In the genomic region with DNA sequence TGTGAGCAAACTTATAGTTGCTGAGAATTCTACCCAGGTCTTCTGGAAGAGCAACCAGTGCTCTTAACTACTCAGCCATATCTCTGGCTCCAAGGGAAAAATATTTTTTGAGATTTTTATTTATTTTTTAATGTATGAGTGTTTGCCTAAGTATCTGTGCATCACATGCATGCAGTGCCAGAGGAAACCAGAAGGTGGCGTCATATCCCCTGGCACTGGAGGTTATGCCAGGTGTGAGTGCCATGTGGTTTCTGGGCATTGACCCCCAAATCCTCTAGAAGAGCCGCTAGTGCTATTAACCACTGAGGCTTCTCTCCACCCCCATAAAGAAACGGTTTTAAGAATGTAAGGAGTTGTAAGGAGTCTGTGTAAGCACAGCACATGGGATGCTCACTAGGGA, we compare ENCODE assay signal across 15 mouse cellular contexts. TPM values are rescaled to one million over a fixed set of nuclear protein-coding genes. Genes with fewer than 3 reads are reported as not detected.
A peak's percentile ranks its signal among the peaks of the same experiment; 100 is the strongest.
DNase-seq lines count a peak whose midpoint lies in the region; ATAC-seq and TF ChIP-seq lines count a peak whose summit lies in the region.
"Had no signal": no experiment of that assay in that cellular context is flagged by ENCODE, and none has a peak within 500 bp of the region (broad histone marks: within the 10 kb centered on the region; RNA-seq: fewer than 3 reads in every experiment).

No protein-coding gene starts in this region.

- H3K9me3 ChIP-seq in intestine, postnatal 0 days (ENCODE audit: control insufficient read depth), result no peaks in the 10 kb centered on the region
- H3K9me3 ChIP-seq in intestine, embryonic 15.5 days, result no peaks in the 10 kb centered on the region
- H3K9me3 ChIP-seq in limb, embryonic 10.5 days (replicated peaks), result no peaks in the 10 kb centered on the region
- H3K9me3 ChIP-seq: embryonic facial prominence, embryonic 15.5 days; hindbrain, embryonic 15.5 days; neural tube, embryonic 12.5 days had no signal

- peaks cover 4% of the 10 kb centered on the region; the same call in 1 of the 2 replicates for H3K36me3 ChIP-seq in intestine, postnatal 0 days (ENCODE audit: control insufficient read depth, insufficient read depth)
- no peaks in the 10 kb centered on the region for H3K36me3 ChIP-seq in intestine, embryonic 15.5 days
- H3K36me3 ChIP-seq in limb, embryonic 10.5 days, result no peaks in the 10 kb centered on the region
- H3K36me3 ChIP-seq: hindbrain, embryonic 15.5 days; neural tube, embryonic 12.5 days had no signal

- TF ChIP-seq CTCF in intestine, postnatal 0 days (IDR thresholded peaks at IDR 0.05; ENCODE audit: low read depth), result peak; percentile 58
- peak; percentile 39; the same call in 1 of the 2 replicates for TF ChIP-seq CTCF in brain, embryonic 14.5 days (IDR thresholded peaks at IDR 0.05; ENCODE audit: borderline replicate concordance, extremely low read depth, insufficient read depth, insufficient read length)

- no peaks in the 10 kb centered on the region; the same call in 1 of the 2 replicates for H3K4me1 ChIP-seq in intestine, postnatal 0 days (replicated peaks; ENCODE audit: control insufficient read depth, insufficient read depth, low read length)
- peaks cover 3% of the 10 kb centered on the region; the same call in 1 of the 2 replicates for H3K4me1 ChIP-seq in intestine, embryonic 15.5 days (replicated peaks)
- peaks cover 46% of the 10 kb centered on the region for H3K4me1 ChIP-seq in limb, embryonic 10.5 days

- H3K27me3 ChIP-seq in intestine, postnatal 0 days (replicated peaks; ENCODE audit: control insufficient read depth, insufficient read depth, low read length), result no peaks in the 10 kb centered on the region
- H3K27me3 ChIP-seq in intestine, embryonic 15.5 days (replicated peaks), result no peaks in the 10 kb centered on the region
- H3K27me3 ChIP-seq in limb, embryonic 10.5 days (ENCODE audit: low read depth, poor library complexity, severe bottlenecking), result no peaks in the 10 kb centered on the region
- H3K27me3 ChIP-seq: embryonic facial prominence, embryonic 15.5 days; hindbrain, embryonic 15.5 days; neural tube, embryonic 12.5 days had no signal

- ATAC-seq in intestine, postnatal 0 days, result no peak
- no peak for ATAC-seq in intestine, embryonic 15.5 days

- H3K4me3 ChIP-seq in intestine, postnatal 0 days (ENCODE audit: low read depth, low read length), result no peak overlapping the region
- no peak overlapping the region for H3K4me3 ChIP-seq in intestine, embryonic 15.5 days (replicated peaks)
- H3K4me3 ChIP-seq in limb, embryonic 10.5 days, result no peak overlapping the region
- H3K4me3 ChIP-seq: embryonic facial prominence, embryonic 15.5 days; hindbrain, embryonic 15.5 days; neural tube, embryonic 12.5 days had no signal

- TF ChIP-seq POLR2A in brain, embryonic 14.5 days (IDR thresholded peaks at IDR 0.05; ENCODE audit: borderline replicate concordance, extremely low read depth, insufficient read depth, insufficient read length, poor library complexity, severe bottlenecking), result no peak

- H3K27ac ChIP-seq in intestine, postnatal 0 days (ENCODE audit: low read depth, low read length), result no peak overlapping the region
- H3K27ac ChIP-seq in intestine, embryonic 15.5 days, result no peak overlapping the region
- no peak overlapping the region for H3K27ac ChIP-seq in limb, embryonic 10.5 days
- H3K27ac ChIP-seq: embryonic facial prominence, embryonic 15.5 days; hindbrain, embryonic 15.5 days; neural tube, embryonic 12.5 days had no signal

- no peak overlapping the region for H3K4me2 ChIP-seq in intestine, postnatal 0 days (replicated peaks; ENCODE audit: low read depth)
- H3K4me2 ChIP-seq in intestine, embryonic 15.5 days (replicated peaks), result no peak overlapping the region
- H3K4me2 ChIP-seq: embryonic facial prominence, embryonic 15.5 days; hindbrain, embryonic 15.5 days; neural tube, embryonic 12.5 days had no signal

- DNase-seq in CD4-positive, CD25-positive, alpha-beta regulatory T cell, adult 2 months (ENCODE audit: low read depth, low spot score), result peak; percentile 78
- DNase-seq in brain, embryonic 14.5 days (ENCODE audit: low read depth), result no peak
- peak; percentile 54 to 69 for DNase-seq in natural killer cell, adult 2 months (ENCODE audit: low spot score in 2 of 2)
- no peak for DNase-seq in embryo, embryonic 9.5 days (ENCODE audit: extremely low spot score)
- no peak for DNase-seq in limb, embryonic 10.5 days (ENCODE audit: low spot score)
- DNase-seq in embryo, embryonic 10 days (ENCODE audit: low spot score), result no peak
- DNase-seq: cerebellum, adult 11 months; gastrocnemius, postnatal 14 days; layer of hippocampus, postnatal 36 days had no signal

- no peak overlapping the region for H3K9ac ChIP-seq in intestine, postnatal 0 days (ENCODE audit: low read depth, low read length)
- H3K9ac ChIP-seq in intestine, embryonic 15.5 days, result no peak overlapping the region
- H3K9ac ChIP-seq: embryonic facial prominence, embryonic 15.5 days; hindbrain, embryonic 15.5 days; neural tube, embryonic 12.5 days had no signal

- 78% methylated on average over 3 of the region's 3 CpGs for WGBS in intestine, postnatal 0 days
- WGBS in intestine, embryonic 15.5 days, result 74% methylated on average over 3 of the region's 3 CpGs
- 68% methylated on average over 3 of the region's 3 CpGs for WGBS in limb, embryonic 10.5 days

RNA-seq across cellular contexts. Expression of a gene that starts 13.2 kb away (rescaled TPM):
- polyA plus RNA-seq in intestine, postnatal 0 days (2015; fragmentation: Nextera tagmentation; extraction: Ambion mirVana), result 42.5 and 54.8 TPM in 2 replicates
- polyA plus RNA-seq in intestine, embryonic 15.5 days (2015; fragmentation: Nextera tagmentation; extraction: Ambion mirVana), result 44.4 and 45.9 TPM in 2 replicates
- 29.0 and 71.3 TPM in 2 replicates for polyA plus RNA-seq in brain, embryonic 14.5 days (2012; rRNA removed)
- polyA plus RNA-seq in limb, embryonic 10.5 days (2016; fragmentation: Nextera tagmentation; extraction: Ambion mirVana), result 9.5 and 14.8 TPM in 2 replicates

RNA-seq across cellular contexts. Expression of a gene that starts 41.1 kb away (rescaled TPM):
- polyA plus RNA-seq in intestine, postnatal 0 days (2015; fragmentation: Nextera tagmentation; extraction: Ambion mirVana), result not detected in 2 replicates
- polyA plus RNA-seq in intestine, embryonic 15.5 days (2015; fragmentation: Nextera tagmentation; extraction: Ambion mirVana), result not detected in 2 replicates
- polyA plus RNA-seq in brain, embryonic 14.5 days (2012; rRNA removed), result not detected in 2 replicates
- polyA plus RNA-seq in limb, embryonic 10.5 days (2016; fragmentation: Nextera tagmentation; extraction: Ambion mirVana), result not detected in 2 replicates
- polyA plus RNA-seq: embryonic facial prominence, embryonic 15.5 days; hindbrain, embryonic 15.5 days; neural tube, embryonic 12.5 days; stomach, embryonic 14.5 days had no signal

Comparison
In these comparisons a context has a peak if more than half of its experiments do, and no peak if none do; other contexts are left out.
1. DNase-seq: peak in CD4-positive, CD25-positive, alpha-beta regulatory T cell, adult 2 months (single experiment) and natural killer cell, adult 2 months (2 of 2); none in brain, embryonic 14.5 days (single experiment), embryo, embryonic 9.5 days (single experiment), limb, embryonic 10.5 days (single experiment) and embryo, embryonic 10 days (single experiment).